Mouse (Mus musculus) thymus, postnatal 36 days (tissue): ENCODE measurements around the gene Mtm1.
"Not testable (repeated sequence)": the region's sequence is repeated elsewhere in the genome, so short reads cannot be mapped to it uniquely, and the experiment has no call there.

Source experiments
- DNase-seq, 2 experiments: peaks; one replicate each; pipeline ENCODE4 v3.0.0; 2022; ENCODE audit warnings: mixed read lengths in 2 of 2

Gene Mtm1

GRCm38 (mm10) chrX:71294191-71294590, 83.6 kb downstream of the Mtm1 start:
- DNase-seq, result no peak

- DNase-seq, result no peak
These were observed 85.4 kb downstream of the Mtm1 start for GRCm38 (mm10) chrX:71296005-71296404.

GRCm38 (mm10) chrX:71302148-71302547, 91.6 kb downstream of the Mtm1 start:
- DNase-seq, result no peak

- DNase-seq, result peak; percentile 12 to 22
These were observed 100.7 kb downstream of the Mtm1 start for GRCm38 (mm10) chrX:71311229-71311628.

- no peak for DNase-seq
These were observed 103.8 kb downstream of the Mtm1 start for GRCm38 (mm10) chrX:71314380-71314779.

GRCm38 (mm10) chrX:71352033-71352432, 141.5 kb downstream of the Mtm1 start:
- DNase-seq, result no peak

- no peak for DNase-seq
These were observed 144.8 kb downstream of the Mtm1 start for GRCm38 (mm10) chrX:71355331-71355730.

GRCm38 (mm10) chrX:71361793-71362192, 151.2 kb downstream of the Mtm1 start:
- not testable (repeated sequence) for DNase-seq

GRCm38 (mm10) chrX:71364062-71364461, 153.5 kb downstream of the Mtm1 start:
- DNase-seq, result no peak

- peak; percentile 74 to 79 for DNase-seq
These were observed 154.0 kb downstream of the Mtm1 start, which contains the start of gene Mtmr1 for GRCm38 (mm10) chrX:71364554-71364991. Gene Mtmr1, plus strand, starts transcription at chrX:71364760.

- peak; percentile 33 to 36 for DNase-seq
These were observed 154.4 kb downstream of the Mtm1 start for GRCm38 (mm10) chrX:71365011-71365410.
